Mouse (Mus musculus) spleen, postnatal 4 days (tissue): ENCODE results near the gene Ccdc36.

Experiments
- DNase-seq, 2 experiments: peaks; one replicate each; pipeline ENCODE4 v3.0.0; 2022; ENCODE audit warnings: low spot score in 2 of 2

Gene Ccdc36

GRCm38 (mm10) chr9:108428384-108428783 lies at the start of gene Ccdc36:
TSS of gene Ccdc36 (minus strand) at chr9:108428484.
- DNase-seq = no peak

- DNase-seq = no peak
Observed at GRCm38 (mm10) chr9:108474528-108474927, 46.2 kb upstream of the Ccdc36 start.

- no peak for DNase-seq
Observed at GRCm38 (mm10) chr9:108469845-108470244, 41.6 kb upstream of the Ccdc36 start.

DNA sequence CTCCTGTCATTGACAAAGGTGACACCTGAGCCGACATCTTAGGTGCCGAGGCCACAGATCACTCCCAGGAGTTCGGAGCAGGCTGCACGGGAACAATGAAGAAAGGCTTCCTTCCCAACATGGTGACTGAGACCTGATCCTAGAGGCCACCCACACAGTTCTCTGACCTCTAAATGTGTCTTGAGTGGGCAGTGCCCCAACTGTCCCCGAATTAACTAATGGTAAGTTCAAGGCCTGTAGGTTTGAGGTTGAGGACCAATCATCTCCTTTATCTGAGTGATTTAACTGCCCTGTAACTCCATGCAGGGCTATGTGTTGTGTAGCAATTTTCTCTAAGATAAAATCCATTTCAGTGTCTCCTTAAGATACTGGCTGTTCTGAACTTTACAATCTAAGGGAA lies 41.1 kb upstream of the Ccdc36 start:
- no peak for DNase-seq

- DNase-seq = no peak
Observed at GRCm38 (mm10) chr9:108466219-108466618, 37.9 kb upstream of the Ccdc36 start.

DNA sequence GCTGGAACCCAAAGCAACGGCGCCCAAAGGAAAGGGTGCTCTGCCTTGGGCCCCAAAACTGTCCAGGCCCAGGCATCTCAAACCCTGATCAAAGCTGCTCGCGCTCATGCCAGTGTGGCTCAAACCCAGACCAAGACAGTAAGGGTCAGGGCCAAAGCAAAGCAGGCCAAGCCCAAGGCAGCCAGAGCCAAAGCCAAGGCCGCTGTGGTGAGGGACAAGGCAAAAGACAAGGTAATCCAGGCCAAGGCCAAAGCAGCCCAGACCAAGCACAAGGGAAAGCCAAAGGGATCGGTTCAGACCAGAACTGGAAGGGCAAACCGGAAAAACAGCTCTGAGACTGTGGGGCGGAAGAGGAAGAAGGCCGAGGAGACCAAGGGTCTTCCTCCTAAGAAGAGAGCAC lies 35.4 kb upstream of the Ccdc36 start:
- no peak for DNase-seq

DNA sequence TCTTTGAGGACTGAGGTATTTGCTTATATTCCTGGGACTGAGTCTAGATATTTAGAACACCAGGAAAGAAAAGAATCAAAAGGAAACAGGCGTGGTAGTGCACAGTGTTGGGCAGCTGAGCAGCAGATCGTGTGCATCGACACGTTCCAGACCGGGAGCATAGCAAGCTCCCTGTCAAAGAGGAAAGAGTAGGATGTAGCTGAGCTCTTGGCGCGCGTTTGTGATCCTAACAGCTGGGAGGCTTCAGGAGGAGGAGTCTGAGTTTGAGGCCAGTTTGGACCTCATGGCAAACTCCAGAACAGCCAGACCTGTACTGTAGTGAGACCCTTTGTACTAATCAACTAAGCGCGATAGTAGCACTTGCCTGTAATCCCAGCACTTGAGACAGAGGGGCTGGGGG lies 33.9 kb upstream of the Ccdc36 start:
- DNase-seq = no peak

- DNase-seq = no peak
Observed at GRCm38 (mm10) chr9:108461675-108462074, 33.4 kb upstream of the Ccdc36 start.

- DNase-seq = no peak
Observed at GRCm38 (mm10) chr9:108461181-108461631, 32.9 kb upstream of the Ccdc36 start, which contains the start of gene Klhdc8b. TSS of gene Klhdc8b (minus strand) at chr9:108461581.

GRCm38 (mm10) chr9:108460319-108461178 lies 32.3 kb upstream of the Ccdc36 start, which contains the start of gene Ccdc71:
TSS of gene Ccdc71 (plus strand) at chr9:108460527.
- peak; percentile 82 to 89 for DNase-seq

GRCm38 (mm10) chr9:108459939-108460318 lies 31.6 kb upstream of the Ccdc36 start:
- no peak for DNase-seq

- no peak for DNase-seq
Observed at GRCm38 (mm10) chr9:108456953-108457352, 28.7 kb upstream of the Ccdc36 start.

GRCm38 (mm10) chr9:108455747-108456571 lies 27.7 kb upstream of the Ccdc36 start:
- DNase-seq = no peak

DNA sequence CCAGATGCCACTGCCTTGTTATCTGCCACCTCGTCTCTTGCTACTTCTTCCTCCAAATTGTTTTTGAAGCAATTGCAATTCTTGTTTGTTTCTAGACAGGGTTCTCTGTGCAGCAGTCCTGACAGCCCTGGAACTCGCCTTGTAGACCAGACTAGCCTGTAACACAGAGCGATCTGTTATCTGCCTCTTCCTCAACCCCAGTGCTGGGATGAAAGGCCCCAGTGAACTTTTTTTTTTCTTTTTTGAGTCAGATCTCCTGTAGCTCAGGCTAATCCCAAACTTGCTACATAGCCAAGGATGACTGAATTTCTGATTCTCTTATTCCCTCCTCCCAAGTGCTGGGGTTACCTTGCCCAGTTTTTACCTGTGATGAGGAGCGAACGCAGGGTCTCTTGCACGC lies 26.1 kb upstream of the Ccdc36 start:
- DNase-seq = no peak

- no peak for DNase-seq
Observed at GRCm38 (mm10) chr9:108453458-108453857, 25.2 kb upstream of the Ccdc36 start.

DNA sequence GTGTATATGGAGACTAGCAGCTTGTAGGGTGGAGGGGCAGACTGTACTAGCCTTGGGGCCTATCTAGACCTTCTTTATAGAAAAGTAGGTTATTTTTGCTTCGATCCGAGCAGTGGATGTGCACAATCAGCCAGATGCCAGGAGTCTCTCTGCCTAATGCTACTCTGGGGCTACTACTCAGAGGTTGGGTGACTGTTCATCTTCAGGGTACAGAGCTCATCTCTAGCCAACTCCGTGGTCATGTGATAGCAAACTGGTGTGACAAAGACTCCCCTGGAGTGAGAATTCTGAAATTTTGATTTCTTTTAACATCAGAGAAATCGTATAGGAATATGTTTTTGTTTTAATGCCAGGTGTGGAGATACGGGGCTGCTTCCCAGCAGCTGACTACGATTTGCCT lies 24.6 kb upstream of the Ccdc36 start:
- no peak for DNase-seq

DNA sequence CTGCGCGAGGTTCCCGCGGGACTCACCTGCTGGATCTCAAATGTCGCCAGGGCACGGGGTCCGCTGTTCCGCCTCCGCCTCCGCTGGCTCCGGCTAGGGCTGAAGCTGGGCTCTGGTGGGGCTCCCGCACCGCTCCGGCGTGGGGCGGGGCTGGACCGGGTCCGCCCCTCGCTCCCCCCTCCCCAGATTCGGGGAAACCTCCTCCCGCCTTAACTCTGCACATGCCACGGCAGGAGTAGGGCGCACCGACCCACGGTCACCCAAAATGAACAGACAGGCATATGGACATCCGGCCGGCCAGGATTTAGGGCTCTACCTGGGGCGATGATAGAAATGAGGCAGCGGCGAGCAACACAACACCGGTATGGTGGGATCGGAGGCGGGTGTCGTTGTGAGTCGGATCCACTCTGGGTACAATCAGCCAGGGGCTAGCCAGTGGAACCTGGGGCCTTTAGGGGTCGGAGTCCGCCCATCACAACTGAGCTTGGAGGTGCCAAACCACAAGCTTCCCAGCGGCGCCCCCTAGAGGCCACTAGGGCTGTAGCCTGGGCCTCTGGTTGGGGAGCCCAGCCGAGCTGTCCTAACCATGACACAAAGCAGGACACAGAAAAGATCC lies 24.1 kb upstream of the Ccdc36 start:
- peak; percentile 86 to 98 for DNase-seq

- DNase-seq = no peak
Observed at GRCm38 (mm10) chr9:108451519-108452160, 23.4 kb upstream of the Ccdc36 start.

GRCm38 (mm10) chr9:108451170-108451493 lies 22.8 kb upstream of the Ccdc36 start:
- DNase-seq = peak in 1 of 2 experiments; percentile 64

GRCm38 (mm10) chr9:108450292-108451169 lies 22.2 kb upstream of the Ccdc36 start:
- no peak for DNase-seq

GRCm38 (mm10) chr9:108449860-108450259 lies 21.6 kb upstream of the Ccdc36 start:
- no peak for DNase-seq
